Comparison of ENCODE assay signal across 14 mouse cellular contexts in genomic region chr3:147098065-147098580, GRCm38 (mm10).
DNase-seq lines count a peak whose midpoint lies in the region; ATAC-seq and TF ChIP-seq lines count a peak whose summit lies in the region.
"Had no signal": no experiment of that assay in that cellular context is flagged by ENCODE, and none has a peak within 500 bp of the region (broad histone marks: within the 10 kb centered on the region; RNA-seq: fewer than 3 reads in every experiment).

No protein-coding gene starts in this region.

- H3K4me3 ChIP-seq in heart, postnatal 0 days (ENCODE audit: low read depth, low read length) = no peak overlapping the region
- no peak overlapping the region for H3K4me3 ChIP-seq in forebrain, embryonic 11.5 days (ENCODE audit: low read depth, low read length)
- H3K4me3 ChIP-seq in hindbrain, embryonic 14.5 days (replicated peaks; ENCODE audit: low read length) = no peak overlapping the region
- H3K4me3 ChIP-seq in midbrain, embryonic 16.5 days (ENCODE audit: low read depth, low read length) = no peak overlapping the region
- H3K4me3 ChIP-seq: stomach, embryonic 15.5 days had no signal

- H3K4me1 ChIP-seq in heart, postnatal 0 days (ENCODE audit: control insufficient read depth, insufficient read depth) = no peaks in the 10 kb centered on the region
- peaks cover 8% of the 10 kb centered on the region; the same call in 1 of the 2 replicates for H3K4me1 ChIP-seq in forebrain, embryonic 11.5 days (replicated peaks; ENCODE audit: control insufficient read depth, insufficient read depth, low read length)
- peaks cover 34% of the 10 kb centered on the region for H3K4me1 ChIP-seq in hindbrain, embryonic 14.5 days (replicated peaks; ENCODE audit: control insufficient read depth, insufficient read depth, low read length)
- peaks cover 26% of the 10 kb centered on the region for H3K4me1 ChIP-seq in midbrain, embryonic 16.5 days (ENCODE audit: control insufficient read depth, insufficient read depth, low read length)
- H3K4me1 ChIP-seq: stomach, embryonic 15.5 days had no signal

- peaks cover 5% of the 10 kb centered on the region; the same call in 1 of the 2 replicates for H3K27me3 ChIP-seq in heart, postnatal 0 days (ENCODE audit: control insufficient read depth, insufficient read depth, low read length)
- H3K27me3 ChIP-seq in forebrain, embryonic 11.5 days (ENCODE audit: control insufficient read depth, insufficient read depth, low read length) = no peaks in the 10 kb centered on the region
- H3K27me3 ChIP-seq in hindbrain, embryonic 14.5 days (ENCODE audit: control insufficient read depth, insufficient read depth, low read length) = no peaks in the 10 kb centered on the region
- no peaks in the 10 kb centered on the region; the same call in 1 of the 2 replicates for H3K27me3 ChIP-seq in midbrain, embryonic 16.5 days (ENCODE audit: control insufficient read depth, insufficient read depth, low read depth, low read length)
- H3K27me3 ChIP-seq: CH12.LX; stomach, embryonic 15.5 days had no signal

- no peak for DNase-seq in heart, postnatal 0 days (ENCODE audit: low spot score)
- DNase-seq in heart, postnatal 36 days = no peak
- DNase-seq in forebrain, embryonic 11.5 days (ENCODE audit: low spot score) = no peak
- DNase-seq in hindbrain, embryonic 14.5 days (ENCODE audit: low spot score) = no peak
- no peak for DNase-seq in left cerebral cortex, adult 8-10 months (ENCODE audit: low spot score in 2 of 2)
- DNase-seq in gastrocnemius, postnatal 25 days = no peak
- no peak for DNase-seq in embryo, embryonic 10 days (ENCODE audit: low spot score)
- DNase-seq: cerebellum, adult 9-10 months; gastrocnemius, postnatal 14 days; kidney, postnatal 10 days; right cerebral cortex, postnatal 14 days had no signal

- ATAC-seq in heart, postnatal 0 days (ENCODE audit: insufficient read depth, low read depth) = no peak
- peak; percentile 48; the same call in 1 of the 2 replicates for ATAC-seq in forebrain, embryonic 11.5 days (replicated peaks; ENCODE audit: low FRiP score)
- ATAC-seq in hindbrain, embryonic 14.5 days (ENCODE audit: low FRiP score) = no peak
- ATAC-seq in midbrain, embryonic 16.5 days = no peak

- peak overlapping the region; percentile 34; the same call in 1 of the 2 replicates for H3K4me2 ChIP-seq in heart, postnatal 0 days (ENCODE audit: low read depth, low read length)
- H3K4me2 ChIP-seq in forebrain, embryonic 11.5 days (ENCODE audit: low read depth, low read length, severe bottlenecking) = peak overlapping the region; percentile 29; the same call in 1 of the 2 replicates
- peak overlapping the region; percentile 39 for H3K4me2 ChIP-seq in hindbrain, embryonic 14.5 days (replicated peaks)
- peak overlapping the region; percentile 34 for H3K4me2 ChIP-seq in midbrain, embryonic 16.5 days (ENCODE audit: low read length)
- H3K4me2 ChIP-seq: stomach, embryonic 15.5 days had no signal

- TF ChIP-seq EP300 in heart, postnatal 0 days (IDR thresholded peaks at IDR 0.05; ENCODE audit: low read depth) = no peak

- intact Hi-C loops in heart, postnatal 36 days (cut with DNase I) = no loop called here

- H3K9ac ChIP-seq in heart, postnatal 0 days (replicated peaks; ENCODE audit: low read depth, low read length) = no peak overlapping the region
- H3K9ac ChIP-seq in forebrain, embryonic 11.5 days (ENCODE audit: low read length) = no peak overlapping the region
- H3K9ac ChIP-seq in hindbrain, embryonic 14.5 days = no peak overlapping the region
- peak overlapping the region; percentile 11; the same call in 1 of the 2 replicates for H3K9ac ChIP-seq in midbrain, embryonic 16.5 days (ENCODE audit: low read depth, low read length)
- H3K9ac ChIP-seq: stomach, embryonic 15.5 days had no signal

- TF ChIP-seq CTCF in heart, postnatal 0 days (IDR thresholded peaks at IDR 0.05; ENCODE audit: low read depth) = no peak

- 37% methylated on average over 15 of the region's 15 CpGs for WGBS in heart, postnatal 0 days
- WGBS in forebrain, embryonic 11.5 days = 17% methylated on average over 15 of the region's 15 CpGs
- WGBS in hindbrain, embryonic 14.5 days = 21% methylated on average over 15 of the region's 15 CpGs
- WGBS in midbrain, embryonic 16.5 days = 13% methylated on average over 15 of the region's 15 CpGs

- H3K27ac ChIP-seq in heart, postnatal 0 days (ENCODE audit: low read depth) = no peak overlapping the region
- no peak overlapping the region for H3K27ac ChIP-seq in forebrain, embryonic 11.5 days (ENCODE audit: low read depth, low read length)
- peak overlapping the region; percentile 50 for H3K27ac ChIP-seq in hindbrain, embryonic 14.5 days
- H3K27ac ChIP-seq in midbrain, embryonic 16.5 days (ENCODE audit: low read length) = no peak overlapping the region
- H3K27ac ChIP-seq: stomach, embryonic 15.5 days had no signal

- no peaks in the 10 kb centered on the region for H3K36me3 ChIP-seq in heart, postnatal 0 days (replicated peaks; ENCODE audit: control insufficient read depth, insufficient read depth, low read length)
- no peaks in the 10 kb centered on the region for H3K36me3 ChIP-seq in forebrain, embryonic 11.5 days (ENCODE audit: control insufficient read depth, insufficient read depth, low read length)
- H3K36me3 ChIP-seq in hindbrain, embryonic 14.5 days (replicated peaks; ENCODE audit: control insufficient read depth, insufficient read depth) = no peaks in the 10 kb centered on the region
- H3K36me3 ChIP-seq in midbrain, embryonic 16.5 days (ENCODE audit: control insufficient read depth, insufficient read depth, low read length) = no peaks in the 10 kb centered on the region
- H3K36me3 ChIP-seq: stomach, embryonic 15.5 days had no signal

- no peaks in the 10 kb centered on the region for H3K9me3 ChIP-seq in heart, postnatal 0 days (replicated peaks; ENCODE audit: control insufficient read depth, low read length)
- H3K9me3 ChIP-seq in forebrain, embryonic 11.5 days (ENCODE audit: control insufficient read depth, low read length) = no peaks in the 10 kb centered on the region
- no peaks in the 10 kb centered on the region for H3K9me3 ChIP-seq in hindbrain, embryonic 14.5 days (ENCODE audit: control insufficient read depth, low read length)
- H3K9me3 ChIP-seq in midbrain, embryonic 16.5 days (replicated peaks; ENCODE audit: control insufficient read depth, low read length, poor library complexity, severe bottlenecking) = no peaks in the 10 kb centered on the region
- H3K9me3 ChIP-seq: stomach, embryonic 15.5 days had no signal
